Mouse (Mus musculus) liver, adult (tissue): ENCODE results near the gene Lep.

Experiments
- GATA4 ChIP-seq: IDR thresholded peaks from 2 replicates; pipeline ENCODE4 v1.6.1; 2014; ENCODE audit warnings: mild to moderate bottlenecking, low read length; ENCODE audit not compliant: insufficient replicate concordance

Lep gene

DNA sequence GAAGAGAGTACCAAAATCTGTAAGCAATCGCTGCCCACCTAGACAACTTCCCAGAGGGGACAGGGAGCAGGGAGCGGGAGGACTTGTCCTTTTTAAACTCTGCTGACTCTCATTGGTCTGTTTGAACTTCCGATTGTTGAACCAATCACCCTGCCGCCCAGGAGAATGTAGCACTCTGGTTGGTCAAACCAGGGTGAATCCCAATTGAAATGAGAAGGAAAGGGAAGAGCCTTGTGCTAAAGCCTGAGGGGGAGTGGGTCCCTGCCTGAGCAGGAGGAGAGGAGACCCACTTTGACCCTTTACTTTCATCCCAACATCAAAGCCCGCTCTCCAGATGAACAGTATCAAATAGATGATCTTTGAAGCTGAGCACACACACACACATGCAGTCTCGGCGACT is 24.4 kb downstream of the Lep start:
- TF ChIP-seq GATA4 = no peak

DNA sequence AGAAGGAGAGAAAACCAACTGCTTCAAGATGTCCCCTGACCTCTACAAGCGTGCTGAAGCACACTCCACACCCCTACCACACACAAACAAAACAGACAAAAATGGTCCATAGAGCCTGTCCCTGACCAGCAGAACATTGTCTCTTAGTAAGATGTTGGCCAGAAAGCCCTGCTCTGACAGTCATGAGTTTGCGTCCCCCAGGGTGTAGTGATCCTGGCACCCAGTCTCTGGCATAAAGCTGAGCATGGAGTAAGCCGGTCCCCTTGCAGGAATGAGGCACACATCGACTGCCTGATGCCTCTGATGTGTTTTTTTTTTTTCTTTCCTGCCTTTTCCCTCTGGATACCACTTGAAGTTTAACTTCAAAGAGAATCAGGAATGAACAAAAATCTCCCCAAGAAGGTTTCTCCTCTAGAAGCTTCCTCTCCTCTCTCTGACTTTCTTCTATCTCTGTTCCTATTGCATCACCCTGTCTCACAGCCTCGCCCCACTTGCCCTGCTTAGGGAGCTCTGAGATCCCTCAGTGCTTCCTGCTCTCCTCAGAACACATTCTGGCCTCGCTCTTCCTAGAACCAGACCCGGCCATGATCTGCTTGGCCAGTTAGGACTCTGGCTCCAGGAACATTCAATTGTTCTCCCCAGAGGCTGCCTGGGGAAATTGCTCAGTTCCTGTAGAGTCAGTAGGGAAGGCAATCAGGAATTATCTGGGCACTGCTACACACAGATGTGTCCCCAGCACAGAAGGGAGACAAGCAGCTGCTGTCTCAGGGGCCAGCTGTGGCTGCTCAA is 28.1 kb downstream of the Lep start:
- no peak for TF ChIP-seq GATA4

GRCm38 (mm10) chr6:29092234-29092633 is 32.2 kb downstream of the Lep start:
- TF ChIP-seq GATA4 = no peak

- no peak for TF ChIP-seq GATA4
Observed at GRCm38 (mm10) chr6:29092904-29093303, 32.9 kb downstream of the Lep start.

DNA sequence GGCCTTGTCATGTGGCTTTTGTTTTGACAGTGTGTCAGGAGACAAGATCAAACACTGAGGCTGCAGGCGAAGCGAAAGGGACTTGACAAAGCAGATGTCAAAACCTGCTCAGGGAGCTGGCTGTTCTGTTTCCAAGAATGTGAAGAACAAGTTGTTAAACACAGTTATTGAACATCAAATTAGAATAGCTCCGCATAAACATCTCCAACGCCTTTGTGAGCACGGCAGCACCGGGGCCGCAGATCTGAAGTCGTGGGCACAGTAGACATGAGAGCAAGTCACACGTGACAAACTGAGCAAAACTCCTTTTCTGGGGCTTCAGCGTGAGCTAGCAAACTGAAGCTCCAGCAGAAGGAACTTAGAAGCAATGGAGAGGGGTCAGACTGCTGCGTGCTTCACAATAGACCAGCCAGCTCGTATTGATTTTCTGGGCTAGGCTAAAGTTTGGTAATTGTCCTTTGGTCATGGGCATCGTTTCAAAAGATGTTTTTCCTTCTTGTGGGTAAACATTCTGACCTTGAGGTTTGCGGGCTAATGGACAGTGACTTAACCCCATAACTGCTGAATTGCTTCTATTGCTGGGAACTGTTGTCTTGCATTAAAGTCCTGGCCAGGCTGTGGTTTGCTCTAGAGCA is 39.6 kb downstream of the Lep start:
- no peak for TF ChIP-seq GATA4

DNA sequence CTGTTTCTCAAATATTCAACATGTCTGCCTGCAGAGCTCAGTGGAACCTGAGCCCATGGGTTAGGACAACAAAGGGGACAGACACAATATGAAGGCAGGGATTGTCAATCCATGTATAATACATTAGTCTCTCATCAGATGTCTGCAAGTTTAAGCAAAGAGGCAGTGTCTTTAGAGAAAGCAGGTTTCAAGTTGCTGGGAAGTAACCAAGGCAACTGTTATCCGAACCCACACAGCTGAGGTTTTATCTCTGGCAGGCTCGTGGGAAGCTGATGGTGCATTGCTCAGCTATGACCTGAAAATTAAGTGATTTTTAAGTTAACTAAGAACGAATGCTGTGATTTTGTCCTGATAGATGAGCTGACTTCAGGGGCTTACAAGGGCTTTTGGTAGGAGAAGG is 40.4 kb downstream of the Lep start:
- TF ChIP-seq GATA4 = no peak

GRCm38 (mm10) chr6:29101248-29101864 is 41.3 kb downstream of the Lep start:
- no peak for TF ChIP-seq GATA4

DNA sequence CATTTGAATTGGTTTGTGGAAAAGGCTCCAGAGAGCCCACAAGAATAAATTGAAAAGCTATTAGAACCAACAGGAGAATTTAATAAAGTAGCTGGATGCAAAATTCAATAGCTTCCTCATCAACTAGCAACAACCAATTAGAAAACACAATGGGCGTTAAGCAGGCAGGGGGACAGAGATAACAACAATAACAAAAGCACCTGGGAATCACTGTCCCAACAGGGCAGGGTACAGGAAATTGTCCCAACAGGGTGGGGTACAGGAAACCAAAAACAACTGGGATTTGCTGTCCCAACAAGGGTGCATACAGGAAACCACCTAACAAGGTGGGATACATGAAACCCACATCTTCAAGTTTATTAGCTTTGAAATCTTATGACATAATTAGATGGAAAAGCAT is 48.4 kb downstream of the Lep start:
- TF ChIP-seq GATA4 = no peak

GRCm38 (mm10) chr6:29111501-29111900 is 51.5 kb downstream of the Lep start:
- TF ChIP-seq GATA4 = no peak

- TF ChIP-seq GATA4 = no peak
Observed at GRCm38 (mm10) chr6:29115756-29116155, 55.7 kb downstream of the Lep start.

GRCm38 (mm10) chr6:29117417-29118104 is 57.5 kb downstream of the Lep start:
- TF ChIP-seq GATA4 = no peak

- no peak for TF ChIP-seq GATA4
Observed at GRCm38 (mm10) chr6:29118231-29118630, 58.2 kb downstream of the Lep start.

GRCm38 (mm10) chr6:29118963-29119362 is 58.9 kb downstream of the Lep start:
- no peak for TF ChIP-seq GATA4

- TF ChIP-seq GATA4 = no peak
Observed at GRCm38 (mm10) chr6:29119990-29120389, 60.0 kb downstream of the Lep start.
